Mouse (Mus musculus) cerebellum, adult 2 months (tissue): ENCODE results near the gene Ckb. TPM values are rescaled to one million over a fixed set of nuclear protein-coding genes. Genes with fewer than 3 reads are reported as not detected.

Experiments used
- DNase-seq, 2 experiments: peaks; one replicate each; pipeline ENCODE4 v3.0.0; 2021
- H3K27ac ChIP-seq: fragments of 200-500 bp; 2 replicates; pipeline ENCODE4 v1.5.1; 2012; ENCODE audit warnings: low read length, control low read depth, inconsistent platforms; ENCODE audit not compliant: insufficient read depth
- H3K27me3 ChIP-seq: fragments of 200-500 bp; 2 replicates; pipeline ENCODE4 v1.6.1; 2012; ENCODE audit warnings: inconsistent platforms, mild to moderate bottlenecking, low read length, moderate library complexity; ENCODE audit not compliant: control insufficient read depth, insufficient read depth
- H3K4me1 ChIP-seq: fragments of 200-500 bp; 2 replicates; pipeline ENCODE4 v1.6.1; 2011; ENCODE audit warnings: low read length; ENCODE audit not compliant: control insufficient read depth, insufficient read depth
- H3K4me3 ChIP-seq: fragments of 200-500 bp; replicated peaks from 2 replicates; pipeline ENCODE3; 2011; ENCODE audit warnings: mild to moderate bottlenecking, low read depth, low read length, control low read depth; ENCODE audit not compliant: insufficient read depth
- CTCF ChIP-seq: fragments of 200-500 bp; IDR thresholded peaks from 2 replicates; pipeline ENCODE4 v1.5.1; 2011; ENCODE audit warnings: low read depth, mild to moderate bottlenecking, control low read depth, low read length, moderate library complexity, borderline replicate concordance; ENCODE audit not compliant: insufficient read depth
- POLR2A ChIP-seq: fragments of 200-500 bp; IDR thresholded peaks from 2 replicates; pipeline ENCODE4 v1.6.1; 2011; ENCODE audit warnings: low read length, control low read depth, borderline replicate concordance; ENCODE audit not compliant: insufficient read depth
- WGBS: fragments of 180-500 bp; shearing (Covaris S2); methylation state at CpG from one replicate; pipeline ENCODE4 v1.1.7; 2018; 5-methylcytosine and 5-hydroxymethylcytosine counted together
- polyA plus RNA-seq: library from polyadenylated mRNA; depleted of rRNA; stranded (reverse); fragments of >200 nt; gene quantifications from 2 replicates; pipeline ENCODE4 v1.2.3, GENCODE M21; 2012; rRNA removed

Gene Ckb
- polyA plus RNA-seq, 1 experiment, result 5,042 TPM

DNA sequence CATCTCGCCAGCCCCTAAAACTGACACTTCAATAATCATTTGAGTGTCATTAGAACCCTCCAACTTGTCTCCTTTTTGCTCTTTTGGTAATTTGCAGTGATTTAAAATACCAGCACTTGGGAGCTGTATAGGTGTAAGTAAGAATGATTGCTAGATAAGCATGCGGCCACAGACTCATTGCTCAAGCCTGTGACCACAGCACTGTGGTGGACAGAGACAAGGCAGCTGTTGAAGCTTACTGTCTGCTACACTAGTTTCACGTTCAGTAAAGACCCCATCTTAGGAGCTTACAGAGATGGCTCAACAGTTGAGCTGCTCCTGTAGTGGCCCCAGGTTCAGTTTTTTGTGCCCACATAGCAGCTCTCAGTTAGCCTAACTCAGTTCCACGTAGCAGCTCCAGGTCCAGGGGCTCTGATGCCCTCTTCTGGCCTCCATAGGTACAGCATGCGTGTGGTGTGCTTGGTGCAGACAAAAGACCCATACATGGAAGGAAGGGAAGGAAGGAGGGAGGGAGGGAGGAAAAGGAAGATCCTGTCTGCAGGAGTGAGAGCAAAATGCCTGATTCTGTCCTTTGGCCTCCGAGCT, 24.0 kb downstream of the Ckb start:
- no peak overlapping the region for H3K27ac ChIP-seq
- TF ChIP-seq CTCF (peak; percentile 81), POLR2A (no peak)

More for the DNA sequence above, 24.0 kb downstream of the Ckb start:
- no peaks in the 10 kb centered on the region for H3K4me1 ChIP-seq
- H3K27me3 ChIP-seq, result no peaks in the 10 kb centered on the region
- peak; percentile 58 to 71 for DNase-seq
- H3K4me3 ChIP-seq, result no peak overlapping the region
- 53% methylated on average over 6 of the region's 6 CpGs for WGBS

Other genes with a start within 250 kb of the Ckb start
- gene Tnfaip2, start 229.9 kb downstream of the Ckb start, polyA plus RNA-seq, result 0.87 and 1.2 TPM in 2 replicates
- gene Gm266, start 186.5 kb downstream of the Ckb start, polyA plus RNA-seq, result 8.8 and 11.2 TPM in 2 replicates
- gene Eif5, start 134.3 kb downstream of the Ckb start, polyA plus RNA-seq, result 176 and 183 TPM in 2 replicates
- 80.0 and 81.4 TPM in 2 replicates for gene Mark3, start 97.8 kb downstream of the Ckb start, polyA plus RNA-seq
- 14.2 and 14.4 TPM in 2 replicates for gene Trmt61a, start 5.8 kb upstream of the Ckb start, polyA plus RNA-seq
- 52.7 and 54.4 TPM in 2 replicates for gene Bag5, start 40.9 kb upstream of the Ckb start, polyA plus RNA-seq
- 46.8 and 49.8 TPM in 2 replicates for gene Apopt1, start 40.9 kb upstream of the Ckb start, polyA plus RNA-seq
- 874 and 889 TPM in 2 replicates for gene Klc1, start 86.5 kb upstream of the Ckb start, polyA plus RNA-seq
- gene Xrcc3, start 141.5 kb upstream of the Ckb start, polyA plus RNA-seq, result 16.7 and 19.2 TPM in 2 replicates
- 31.6 and 33.4 TPM in 2 replicates for gene Zfyve21, start 141.8 kb upstream of the Ckb start, polyA plus RNA-seq
- gene Ppp1r13b, start 235.8 kb upstream of the Ckb start, polyA plus RNA-seq, result 37.8 and 38.4 TPM in 2 replicates